Mouse (Mus musculus) B cell, adult 62 days (primary cell): ENCODE results near the gene Ankrd49. TPM values are rescaled to one million over a fixed set of nuclear protein-coding genes. Genes with fewer than 3 reads are reported as not detected.

ENCODE experiments used
- total RNA-seq: library from RNA; stranded (reverse); gene quantifications from 4 replicates; pipeline ENCODE4 v1.2.4, GENCODE M21; 2023

The Ankrd49 gene
- total RNA-seq, result 24.6 to 31.3 TPM (median 29.3 TPM) in 4 replicates

GRCm38 (mm10) chr9:14784039-14785002, at the start of gene Ankrd49, which contains the start of gene Mre11a:
Gene Ankrd49 (minus strand): TSS chr9:14784856.
Gene Mre11a (plus strand): TSS chr9:14784654.

GRCm38 (mm10) chr9:14770803-14771471, 13.7 kb downstream of the Ankrd49 start, which contains the start of gene 1700012B09Rik:
Gene 1700012B09Rik (minus strand): TSS chr9:14771030.

DNA sequence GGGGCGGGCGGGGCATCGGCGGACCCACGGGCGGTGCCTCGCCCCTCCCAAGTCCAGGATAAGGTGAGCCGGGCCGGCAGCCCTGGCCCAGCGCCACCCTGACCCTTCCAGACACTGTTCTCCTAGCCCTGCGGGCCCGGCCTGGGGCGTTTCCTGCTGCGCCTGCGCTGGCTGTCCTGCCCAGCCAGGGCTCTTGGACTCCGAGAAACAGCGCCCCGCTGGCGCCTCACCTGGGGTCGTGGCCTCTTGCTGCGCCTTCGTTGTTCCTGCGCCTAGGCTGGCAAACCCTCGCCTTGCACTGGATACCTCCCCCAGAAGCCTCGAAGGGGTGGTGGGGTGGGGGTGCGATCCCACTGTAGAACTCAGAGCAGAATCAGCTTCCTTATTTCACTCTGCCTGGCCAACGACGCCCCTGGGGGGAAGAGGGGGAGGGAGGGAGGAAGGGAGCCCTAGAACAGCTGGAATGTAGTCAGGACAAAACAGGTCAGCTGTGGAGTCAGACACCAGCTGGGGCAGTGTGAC, 32.6 kb downstream of the Ankrd49 start, which contains the start of gene Fut4:
Gene Fut4 (minus strand): TSS at position 393 of the 522 bp plus-strand sequence.

GRCm38 (mm10) chr9:14740151-14740924, 44.3 kb downstream of the Ankrd49 start, which contains the start of gene Piwil4:
Gene Piwil4 (minus strand): TSS chr9:14740733.

Other genes starting within 250 kb of the Ankrd49 start
- 0.06 to 0.56 TPM (median 0.06 TPM) in 3 of 4 replicates, not detected in the other for gene Amotl1, start 139.8 kb downstream of the Ankrd49 start, total RNA-seq
- gene Piwil4, start 44.1 kb downstream of the Ankrd49 start, total RNA-seq, result not detected in 4 replicates
- gene Fut4, start 32.5 kb downstream of the Ankrd49 start, total RNA-seq, result 0.22 to 0.33 TPM (median 0.32 TPM) in 4 replicates
- gene 1700012B09Rik, start 13.8 kb downstream of the Ankrd49 start, total RNA-seq, result not detected in 4 replicates
- 45.7 to 54.7 TPM (median 46.7 TPM) in 4 replicates for gene Mre11a, start 202 bp downstream of the Ankrd49 start, total RNA-seq
- not detected in 4 replicates for gene Gpr83, start 75.4 kb upstream of the Ankrd49 start, total RNA-seq
- 0.60 to 0.79 TPM in 2 of 4 replicates, not detected in the others for gene Izumo1r, start 119.1 kb upstream of the Ankrd49 start, total RNA-seq